Mouse (Mus musculus): ENCODE measurements around the gene Rcc1l.

- TF ChIP-seq CTCF (IDR thresholded peaks at IDR 0.05; ENCODE audit: extremely low read depth, insufficient read depth, low read length) (no peak), POLR2A (IDR thresholded peaks at IDR 0.05; ENCODE audit: extremely low read depth, insufficient read depth, low read length) (no peak)
Observed at GRCm38 (mm10) chr5:134175696-134176095, 878 bp downstream of the Rcc1l start.

Data from cortical plate, adult 2 months (tissue).